In genomic region chr15:91641631-91642030, GRCm38 (mm10) we compare ENCODE assay signal across 31 mouse cellular contexts. TPM values are rescaled to one million over a fixed set of nuclear protein-coding genes. Genes with fewer than 3 reads are reported as not detected.
DNase-seq lines count a peak whose midpoint lies in the region; ATAC-seq and TF ChIP-seq lines count a peak whose summit lies in the region.
"Had no signal": no experiment of that assay in that cellular context is flagged by ENCODE, and none has a peak within 500 bp of the region (broad histone marks: within the 10 kb centered on the region; RNA-seq: fewer than 3 reads in every experiment).

No protein-coding gene starts in this region.

- TF ChIP-seq EP300 in lung, postnatal 0 days (IDR thresholded peaks at IDR 0.05) = no peak

- no peaks in the 10 kb centered on the region for H3K27me3 ChIP-seq in lung, postnatal 0 days (replicated peaks; ENCODE audit: insufficient read depth, low read length)
- H3K27me3 ChIP-seq in splenic B cell, adult 2 months (ENCODE audit: control insufficient read depth, insufficient read depth, low read length, poor library complexity, severe bottlenecking) = no peaks in the 10 kb centered on the region
- H3K27me3 ChIP-seq: CH12.LX; embryonic facial prominence, embryonic 13.5 days; forebrain, embryonic 13.5 days; heart, embryonic 12.5 days; heart, embryonic 15.5 days; hindbrain, embryonic 13.5 days; intestine, embryonic 15.5 days had no signal

- no peak for TF ChIP-seq CTCF in lung, postnatal 0 days (IDR thresholded peaks at IDR 0.05)

- no peaks in the 10 kb centered on the region for H3K9me3 ChIP-seq in lung, postnatal 0 days (ENCODE audit: low read length)
- H3K9me3 ChIP-seq: embryonic facial prominence, embryonic 10.5 days; embryonic facial prominence, embryonic 13.5 days; forebrain, embryonic 10.5 days; forebrain, embryonic 13.5 days; heart, embryonic 12.5 days; heart, embryonic 15.5 days; hindbrain, embryonic 10.5 days; hindbrain, embryonic 13.5 days; intestine, embryonic 15.5 days had no signal

- no peaks in the 10 kb centered on the region; the same call in 1 of the 2 replicates for H3K4me1 ChIP-seq in lung, postnatal 0 days (ENCODE audit: insufficient read depth, low read depth, low read length)
- H3K4me1 ChIP-seq: embryonic facial prominence, embryonic 10.5 days; embryonic facial prominence, embryonic 13.5 days; forebrain, embryonic 10.5 days; forebrain, embryonic 13.5 days; heart, embryonic 12.5 days; heart, embryonic 15.5 days; hindbrain, embryonic 13.5 days; intestine, embryonic 15.5 days had no signal

- no peak overlapping the region for H3K27ac ChIP-seq in lung, postnatal 0 days (ENCODE audit: low read length)
- H3K27ac ChIP-seq: embryonic facial prominence, embryonic 10.5 days; embryonic facial prominence, embryonic 13.5 days; forebrain, embryonic 10.5 days; forebrain, embryonic 13.5 days; heart, embryonic 15.5 days; hindbrain, embryonic 10.5 days; hindbrain, embryonic 13.5 days; intestine, embryonic 15.5 days had no signal

- H3K4me3 ChIP-seq in lung, postnatal 0 days (ENCODE audit: low read depth, low read length) = no peak overlapping the region
- H3K4me3 ChIP-seq: embryonic facial prominence, embryonic 10.5 days; embryonic facial prominence, embryonic 13.5 days; forebrain, embryonic 10.5 days; forebrain, embryonic 13.5 days; heart, embryonic 12.5 days; heart, embryonic 15.5 days; hindbrain, embryonic 10.5 days; hindbrain, embryonic 13.5 days; intestine, embryonic 15.5 days had no signal

- H3K36me3 ChIP-seq in lung, postnatal 0 days (ENCODE audit: insufficient read depth, low read length) = no peaks in the 10 kb centered on the region
- no peaks in the 10 kb centered on the region for H3K36me3 ChIP-seq in splenic B cell, adult 2 months (ENCODE audit: control insufficient read depth, insufficient read depth, low read length, poor library complexity, severe bottlenecking)
- H3K36me3 ChIP-seq: embryonic facial prominence, embryonic 10.5 days; embryonic facial prominence, embryonic 13.5 days; forebrain, embryonic 10.5 days; G1E; heart, embryonic 12.5 days; heart, embryonic 15.5 days; hindbrain, embryonic 10.5 days; hindbrain, embryonic 13.5 days; intestine, embryonic 15.5 days had no signal

- ATAC-seq in lung, postnatal 0 days = no peak
- ATAC-seq in megakaryocyte progenitor cell, adult 5-6 weeks (replicated peaks; ENCODE audit: poor library complexity) = peak; percentile 56
- ATAC-seq: forebrain, embryonic 13.5 days; forebrain, embryonic 16.5 days; hindbrain, embryonic 16.5 days; intestine, embryonic 15.5 days had no signal

- WGBS in lung, postnatal 0 days = 74% methylated on average over 3 of the region's 3 CpGs

- no peak overlapping the region for H3K9ac ChIP-seq in lung, postnatal 0 days (replicated peaks; ENCODE audit: low read depth)
- H3K9ac ChIP-seq: embryonic facial prominence, embryonic 13.5 days; forebrain, embryonic 13.5 days; heart, embryonic 12.5 days; heart, embryonic 15.5 days; hindbrain, embryonic 13.5 days; intestine, embryonic 15.5 days had no signal

- peak; percentile 12 for DNase-seq in lung, postnatal 0 days (ENCODE audit: low spot score)
- no peak for DNase-seq in lung, adult 18-20 months
- peak; percentile 24 for DNase-seq in splenic B cell, adult 2 months (ENCODE audit: low read depth, low spot score)
- DNase-seq in neural tube, embryonic 10.5 days (ENCODE audit: extremely low spot score, low spot score) = no peak
- no peak for DNase-seq in adrenal gland, postnatal 4 days (ENCODE audit: low spot score in 2 of 2)
- DNase-seq: adrenal gland, adult 2 months; adrenal gland, postnatal 14 days; B cell, adult 2 months; cerebellum, adult 18-20 months; cerebellum, adult 9-10 months; cerebellum, postnatal 36 days; embryo, embryonic 11 days; gastrocnemius, postnatal 10 days; gastrocnemius, postnatal 36 days; heart, adult 11 months; heart, postnatal 10 days; heart, postnatal 36 days had no signal

- no peak overlapping the region for H3K4me2 ChIP-seq in lung, postnatal 0 days (replicated peaks; ENCODE audit: low read depth, low read length)
- H3K4me2 ChIP-seq: embryonic facial prominence, embryonic 13.5 days; forebrain, embryonic 13.5 days; heart, embryonic 12.5 days; heart, embryonic 15.5 days; hindbrain, embryonic 13.5 days; intestine, embryonic 15.5 days had no signal

RNA-seq across cellular contexts. Expression of gene Lrrk2, which starts 31.3 kb away (rescaled TPM):
- polyA plus RNA-seq in lung, postnatal 0 days (2015; fragmentation: Nextera tagmentation; extraction: Ambion mirVana) = 31.6 and 33.9 TPM in 2 replicates
- 20.6 and 22.8 TPM in 2 replicates for total RNA-seq in megakaryocyte progenitor cell, adult 5-6 weeks (2015)
- total RNA-seq in megakaryocyte progenitor cell, adult 5-6 weeks (2017) = 13.5 and 24.9 TPM in 2 replicates
- 10 to 100 TPM; 25.8 to 26.7 TPM for total RNA-seq in adrenal gland, postnatal 4 days (2021)
- total RNA-seq: CH12.LX had no signal
- polyA plus RNA-seq: G1E had no signal

Comparison
In these comparisons a context has a peak if more than half of its experiments do, and no peak if none do; other contexts are left out.
1. DNase-seq: peak in lung, postnatal 0 days (single experiment) and splenic B cell, adult 2 months (single experiment); none in lung, adult 18-20 months (0 of 2), neural tube, embryonic 10.5 days (single experiment) and adrenal gland, postnatal 4 days (0 of 2).